Mouse (Mus musculus): ENCODE data around the gene Ap2a2. TPM values are rescaled to one million over a fixed set of nuclear protein-coding genes. Genes with fewer than 3 reads are reported as not detected.
"Not testable (repeated sequence)": the region's sequence is repeated elsewhere in the genome, so short reads cannot be mapped to it uniquely, and the experiment has no call there.

Gene Ap2a2
- polyA plus RNA-seq, 1 experiment from 2014 or later, result 89.9 TPM

DNA sequence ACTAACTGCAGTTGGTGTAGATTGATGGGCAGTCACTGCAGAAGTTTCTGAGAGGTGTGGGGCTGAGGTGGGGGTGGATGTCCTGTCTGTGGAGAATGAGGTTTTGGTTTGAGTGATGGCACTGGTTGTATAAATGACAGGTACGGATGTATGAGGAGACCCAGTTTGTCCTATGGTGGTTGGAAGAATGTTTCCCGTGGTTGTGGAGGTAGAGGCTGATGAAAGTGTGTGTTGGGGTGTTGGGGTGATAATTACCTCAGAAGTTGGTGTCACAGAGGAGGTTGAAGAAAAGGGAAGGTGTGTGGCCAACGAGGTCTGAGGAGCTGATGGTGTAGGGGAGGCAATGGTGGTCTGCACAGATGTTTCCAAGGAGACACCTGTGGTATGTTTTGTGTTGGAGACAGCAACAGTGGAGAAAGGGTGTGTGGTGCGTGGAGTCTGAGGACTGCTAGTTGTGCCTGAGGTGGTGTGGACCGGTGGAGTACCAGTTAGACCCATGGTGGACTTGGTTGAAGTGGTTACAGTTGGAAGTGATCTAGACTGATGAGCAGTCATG, 77.4 kb downstream of the Ap2a2 start:
- H3K4me3 ChIP-seq (ENCODE audit: inconsistent target); H3K79me2 ChIP-seq (ENCODE audit: inconsistent target); H3K27ac ChIP-seq; H3K36me3 ChIP-seq (ENCODE audit: inconsistent target): not testable (repeated sequence)
- WGBS (ENCODE audit: missing documents), result 77% methylated on average over 5 of the region's 5 CpGs

DNA sequence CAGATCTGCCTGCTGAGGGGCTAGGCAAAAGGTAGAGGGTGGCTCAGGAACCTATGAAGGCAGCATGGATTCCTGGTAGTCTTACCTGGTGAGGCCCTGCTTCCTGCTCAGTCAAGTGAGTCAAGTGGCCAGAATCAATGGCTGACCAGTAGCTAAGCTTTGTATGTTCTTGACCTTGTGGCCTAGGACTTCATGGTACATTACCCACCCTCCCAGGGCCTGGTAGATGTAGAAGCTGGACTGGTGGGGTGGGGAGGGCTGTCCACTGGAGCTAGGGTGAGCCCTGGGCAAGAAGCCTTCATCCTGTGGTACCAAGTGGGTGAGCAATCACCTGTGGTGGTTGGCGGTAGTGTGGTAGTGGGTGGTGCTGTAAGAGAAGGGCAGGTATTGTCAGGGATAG, 80.4 kb downstream of the Ap2a2 start:
- H3K36me3 ChIP-seq (ENCODE audit: inconsistent target), result no peaks in the 10 kb centered on the region
- H3K4me3 ChIP-seq (ENCODE audit: inconsistent target), result no peak overlapping the region
- H3K79me2 ChIP-seq (ENCODE audit: inconsistent target), result no peaks in the 10 kb centered on the region
- H3K27ac ChIP-seq, result no peak overlapping the region
- 100% methylated on average over 1 of the region's 1 CpGs for WGBS (ENCODE audit: missing documents)

DNA sequence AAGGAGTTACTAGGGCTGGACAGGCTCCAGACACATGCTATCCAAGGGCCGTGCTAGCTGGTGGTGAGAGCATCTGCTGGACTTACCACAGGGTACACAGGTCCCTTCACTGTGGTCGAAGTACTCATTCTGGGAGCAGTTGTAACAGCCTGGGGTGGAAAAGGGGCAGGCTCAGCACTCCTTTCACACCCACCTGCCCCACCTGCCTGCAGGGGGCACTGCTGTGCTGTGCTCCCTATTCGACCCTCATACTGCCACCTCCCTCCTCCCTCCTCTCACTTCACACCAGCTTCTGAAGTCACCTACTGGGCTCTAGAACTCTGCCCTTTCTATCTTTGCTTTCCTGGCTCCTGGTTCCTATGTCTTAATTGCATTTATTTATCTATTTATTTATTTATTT, 81.2 kb downstream of the Ap2a2 start:
- Histone ChIP-seq H3K27ac (no peak overlapping the region), H3K4me3 (ENCODE audit: inconsistent target) (no peak overlapping the region), H3K79me2 (ENCODE audit: inconsistent target) (no peaks in the 10 kb centered on the region), H3K36me3 (ENCODE audit: inconsistent target) (no peaks in the 10 kb centered on the region)
- WGBS (ENCODE audit: missing documents), result 49% methylated on average over 3 of the region's 3 CpGs

DNA sequence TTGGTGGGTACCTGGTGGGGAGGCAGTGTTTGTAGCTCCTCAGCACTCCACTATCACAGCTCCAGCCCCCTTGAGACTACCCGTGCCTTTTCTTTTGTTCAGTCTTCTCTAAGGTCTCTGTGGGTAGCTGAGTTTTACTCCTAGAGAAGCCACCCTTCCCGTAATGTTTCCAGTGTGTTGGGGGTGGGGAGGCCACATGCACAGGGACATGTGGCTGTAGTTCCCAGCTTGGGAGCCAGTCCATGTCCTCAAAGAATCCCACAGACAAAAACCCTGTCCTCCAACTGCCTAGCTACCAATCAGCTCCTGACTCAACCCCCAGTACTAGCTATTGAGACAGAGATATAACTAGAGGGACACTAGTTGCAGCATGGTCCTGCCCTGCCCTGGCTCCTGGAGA, 85.1 kb downstream of the Ap2a2 start:
- Histone ChIP-seq H3K36me3 (ENCODE audit: inconsistent target) (no peaks in the 10 kb centered on the region), H3K27ac (no peak overlapping the region), H3K4me3 (ENCODE audit: inconsistent target) (no peak overlapping the region), H3K79me2 (ENCODE audit: inconsistent target) (no peaks in the 10 kb centered on the region)
- 76% methylated on average over 2 of the region's 2 CpGs for WGBS (ENCODE audit: missing documents)

GRCm38 (mm10) chr7:141647815-141648214, 85.8 kb downstream of the Ap2a2 start:
- no peaks in the 10 kb centered on the region for H3K79me2 ChIP-seq (ENCODE audit: inconsistent target)

DNA sequence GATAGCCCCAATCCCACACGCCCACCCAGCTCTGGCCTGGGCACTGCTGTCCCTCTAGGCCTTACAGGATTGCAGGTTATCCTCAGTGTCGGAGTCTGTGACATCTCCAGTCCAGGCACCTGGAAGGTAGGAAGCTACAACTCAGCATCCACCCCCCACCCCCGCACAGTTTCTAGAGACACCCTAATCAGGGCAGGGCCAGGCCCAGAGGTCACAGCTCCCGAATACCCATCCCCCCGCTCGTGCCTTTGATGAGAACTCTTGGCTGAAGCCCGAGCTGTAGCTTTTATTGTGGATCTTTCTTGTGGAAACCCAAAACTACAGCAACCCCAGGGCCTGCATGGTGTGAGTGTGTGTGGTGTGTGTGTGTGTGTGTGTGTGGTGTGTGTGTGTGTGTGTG, 90.2 kb downstream of the Ap2a2 start:
- no peaks in the 10 kb centered on the region for H3K36me3 ChIP-seq (ENCODE audit: inconsistent target)
- WGBS (ENCODE audit: missing documents), result 81% methylated on average over 7 of the region's 7 CpGs
- H3K4me3 ChIP-seq (ENCODE audit: inconsistent target), result no peak overlapping the region
- no peak overlapping the region for H3K27ac ChIP-seq
- no peaks in the 10 kb centered on the region for H3K79me2 ChIP-seq (ENCODE audit: inconsistent target)

More at GRCm38 (mm10) chr7:141647815-141648214, 85.8 kb downstream of the Ap2a2 start:
- Histone ChIP-seq H3K4me3 (ENCODE audit: inconsistent target) (no peak overlapping the region), H3K36me3 (ENCODE audit: inconsistent target) (no peaks in the 10 kb centered on the region), H3K27ac (no peak overlapping the region)
- WGBS (ENCODE audit: missing documents), result 78% methylated on average over 11 of the region's 11 CpGs

DNA sequence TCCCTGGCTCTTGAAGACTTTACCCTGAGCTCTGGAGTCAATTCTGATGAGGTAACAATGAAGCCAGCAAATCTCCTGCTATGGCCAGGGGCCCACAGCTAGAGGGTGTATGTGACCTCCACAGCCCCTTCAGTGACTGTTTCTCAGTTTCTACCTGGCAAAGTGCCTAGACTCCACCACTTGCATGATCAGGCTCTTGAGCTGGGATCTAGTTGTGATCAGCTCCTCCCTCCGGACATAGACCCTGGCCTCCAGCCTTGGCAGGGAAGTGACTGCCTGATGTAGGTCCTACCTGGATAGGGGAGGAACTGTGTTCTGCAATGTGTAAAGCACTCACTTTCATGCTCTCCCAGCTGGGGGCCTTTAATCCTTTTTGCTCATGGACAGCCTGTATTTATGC, 98.4 kb downstream of the Ap2a2 start:
- Histone ChIP-seq H3K27ac (no peak overlapping the region), H3K4me3 (ENCODE audit: inconsistent target) (no peak overlapping the region), H3K79me2 (ENCODE audit: inconsistent target) (no peaks in the 10 kb centered on the region), H3K36me3 (ENCODE audit: inconsistent target) (no peaks in the 10 kb centered on the region)
- WGBS (ENCODE audit: missing documents), result 86% methylated on average over 1 of the region's 1 CpGs

GRCm38 (mm10) chr7:141661481-141661880, 99.5 kb downstream of the Ap2a2 start:
- WGBS (ENCODE audit: missing documents), result 73% methylated on average over 3 of the region's 3 CpGs
- Histone ChIP-seq H3K36me3 (ENCODE audit: inconsistent target) (no peaks in the 10 kb centered on the region), H3K4me3 (ENCODE audit: inconsistent target) (no peak overlapping the region), H3K27ac (no peak overlapping the region), H3K79me2 (ENCODE audit: inconsistent target) (no peaks in the 10 kb centered on the region)

GRCm38 (mm10) chr7:141662223-141662622, 100.2 kb downstream of the Ap2a2 start:
- H3K36me3 ChIP-seq (ENCODE audit: inconsistent target), result no peaks in the 10 kb centered on the region
- no peak overlapping the region for H3K27ac ChIP-seq
- H3K79me2 ChIP-seq (ENCODE audit: inconsistent target), result no peaks in the 10 kb centered on the region
- H3K4me3 ChIP-seq (ENCODE audit: inconsistent target), result no peak overlapping the region
- 87% methylated on average over 5 of the region's 5 CpGs for WGBS (ENCODE audit: missing documents)

- WGBS (ENCODE audit: missing documents), result 8% methylated on average over 4 of the region's 4 CpGs
- Histone ChIP-seq H3K36me3 (ENCODE audit: inconsistent target) (no peaks in the 10 kb centered on the region), H3K4me3 (ENCODE audit: inconsistent target) (no peak overlapping the region), H3K27ac (no peak overlapping the region), H3K79me2 (ENCODE audit: inconsistent target) (no peaks in the 10 kb centered on the region)
These were observed 104.2 kb downstream of the Ap2a2 start for GRCm38 (mm10) chr7:141666190-141666589.

DNA sequence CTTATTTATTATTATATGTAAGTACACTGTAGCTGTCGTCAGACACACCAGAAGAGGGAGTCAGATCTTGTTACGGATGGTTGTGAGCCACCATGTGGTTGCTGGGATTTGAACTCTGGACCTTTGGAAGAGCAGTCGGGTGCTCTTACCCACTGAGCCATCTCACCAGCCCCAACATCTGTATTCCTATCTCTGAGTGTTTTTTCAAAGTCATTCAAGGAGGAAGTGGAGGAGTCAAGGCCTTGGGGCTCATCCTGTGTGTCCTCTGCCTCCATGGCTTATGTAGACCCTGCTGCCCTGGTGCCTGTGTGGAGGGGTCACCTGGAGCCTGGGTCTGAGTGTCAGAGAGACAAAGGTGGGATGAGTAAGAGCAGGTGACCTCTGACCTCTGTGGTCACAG, 107.1 kb downstream of the Ap2a2 start:
- WGBS (ENCODE audit: missing documents), result 80% methylated on average over 3 of the region's 3 CpGs
- H3K27ac ChIP-seq; H3K4me3 ChIP-seq (ENCODE audit: inconsistent target); H3K36me3 ChIP-seq (ENCODE audit: inconsistent target); H3K79me2 ChIP-seq (ENCODE audit: inconsistent target): not testable (repeated sequence)

DNA sequence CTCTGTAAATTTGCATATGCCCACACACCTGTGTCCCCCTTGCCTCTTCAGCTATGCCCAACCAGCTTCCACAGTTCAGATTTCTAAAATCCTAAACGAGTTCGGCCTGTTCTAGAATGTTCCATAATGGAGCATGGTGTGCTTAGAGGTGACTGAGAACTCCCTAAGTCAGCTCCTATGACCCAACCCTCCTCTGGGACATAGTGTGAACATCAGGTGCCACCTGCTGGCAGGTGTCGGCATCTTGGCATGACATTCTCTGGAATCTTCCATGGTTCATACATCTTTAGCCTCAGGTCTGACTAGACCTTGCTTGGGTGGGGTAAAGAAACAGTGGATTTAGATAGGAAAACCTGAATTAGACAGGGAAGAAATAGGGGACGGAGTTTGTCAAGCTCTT, 109.0 kb downstream of the Ap2a2 start:
- Histone ChIP-seq H3K36me3 (ENCODE audit: inconsistent target) (no peaks in the 10 kb centered on the region), H3K27ac (no peak overlapping the region), H3K79me2 (ENCODE audit: inconsistent target) (no peaks in the 10 kb centered on the region), H3K4me3 (ENCODE audit: inconsistent target) (no peak overlapping the region)
- WGBS (ENCODE audit: missing documents), result 86% methylated on average over 4 of the region's 4 CpGs

DNA sequence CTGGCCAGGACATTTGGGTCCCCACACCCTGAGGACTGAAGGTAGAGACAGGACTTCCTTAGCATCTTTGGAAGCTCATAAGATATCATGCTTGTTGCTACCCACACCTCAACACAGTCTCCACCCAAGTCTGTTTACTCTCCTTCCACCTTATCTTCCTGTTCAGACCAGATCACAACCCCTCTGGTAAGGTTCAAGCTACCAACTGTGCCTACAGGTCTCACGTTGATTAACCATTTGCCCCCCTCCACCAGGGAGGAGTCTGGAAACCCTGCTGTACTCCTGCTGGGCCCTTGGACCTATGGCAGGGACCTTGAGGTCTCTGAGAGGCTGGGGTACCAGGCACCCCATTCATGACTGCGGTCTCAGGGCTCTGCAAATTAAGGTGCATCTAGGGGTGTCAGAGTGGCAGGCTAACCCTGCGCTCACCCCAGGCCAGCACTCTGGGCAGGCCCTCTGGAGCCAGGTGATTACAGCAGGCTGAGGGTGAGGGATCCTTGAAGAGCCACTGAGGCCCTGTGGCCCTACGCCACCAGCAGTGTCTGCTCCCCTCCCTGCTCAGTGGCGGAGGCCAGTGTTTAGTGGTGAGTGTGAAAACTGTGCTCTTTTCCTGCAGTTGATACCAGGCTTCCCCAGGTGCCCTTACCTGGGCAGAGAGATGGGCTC, 109.8 kb downstream of the Ap2a2 start:
- Histone ChIP-seq H3K27ac (no peak overlapping the region), H3K36me3 (ENCODE audit: inconsistent target) (no peaks in the 10 kb centered on the region), H3K4me3 (ENCODE audit: inconsistent target) (no peak overlapping the region), H3K79me2 (ENCODE audit: inconsistent target) (no peaks in the 10 kb centered on the region)
- WGBS (ENCODE audit: missing documents), result 88% methylated on average over 5 of the region's 5 CpGs

GRCm38 (mm10) chr7:141678922-141679321, 116.9 kb downstream of the Ap2a2 start:
- H3K4me3 ChIP-seq (ENCODE audit: inconsistent target), result no peak overlapping the region
- H3K36me3 ChIP-seq (ENCODE audit: inconsistent target), result no peaks in the 10 kb centered on the region
- H3K27ac ChIP-seq, result no peak overlapping the region
- no peaks in the 10 kb centered on the region for H3K79me2 ChIP-seq (ENCODE audit: inconsistent target)
- WGBS (ENCODE audit: missing documents), result 15% methylated on average over 4 of the region's 4 CpGs
